Mouse (Mus musculus) thymus, postnatal 14 days (tissue): Measurements from ENCODE around the gene Col7a1.

Experiments
- DNase-seq: peaks from one replicate; pipeline ENCODE4 v3.0.0; 2021

Col7a1 gene

GRCm38 (mm10) chr9:109022866-109023685 lies 69.7 kb downstream of the Col7a1 start:
- DNase-seq: no peak

GRCm38 (mm10) chr9:109027521-109027920 lies 74.1 kb downstream of the Col7a1 start:
- DNase-seq: no peak

- DNase-seq: no peak
Measured at GRCm38 (mm10) chr9:109028421-109028820, 75.0 kb downstream of the Col7a1 start.

- DNase-seq: no peak
Measured at GRCm38 (mm10) chr9:109028919-109029318, 75.5 kb downstream of the Col7a1 start.

GRCm38 (mm10) chr9:109030312-109030711 lies 76.9 kb downstream of the Col7a1 start:
- no peak for DNase-seq

GRCm38 (mm10) chr9:109031001-109031400 lies 77.6 kb downstream of the Col7a1 start:
- DNase-seq: no peak

- no peak for DNase-seq
Measured at GRCm38 (mm10) chr9:109031686-109032085, 78.3 kb downstream of the Col7a1 start.

- no peak for DNase-seq
Measured at GRCm38 (mm10) chr9:109032435-109032834, 79.0 kb downstream of the Col7a1 start.
